Mouse (Mus musculus) T-cell, adult 2 months (primary cell): Measurements from ENCODE around the gene Slc6a5.
A peak's percentile ranks its signal among the peaks of the same experiment; 100 is the strongest.
"Not testable (repeated sequence)": the region's sequence is repeated elsewhere in the genome, so short reads cannot be mapped to it uniquely, and the experiment has no call there.

Experiments
- DNase-seq: peaks from one replicate; pipeline ENCODE4 v3.0.0; 2022; ENCODE audit warnings: low spot score

Gene Slc6a5

GRCm38 (mm10) chr7:49913728-49914328, 3.9 kb downstream of the Slc6a5 start:
- no peak for DNase-seq

GRCm38 (mm10) chr7:49914946-49915345, 5.0 kb downstream of the Slc6a5 start:
- no peak for DNase-seq

GRCm38 (mm10) chr7:49915471-49915870, 5.5 kb downstream of the Slc6a5 start:
- DNase-seq = no peak

GRCm38 (mm10) chr7:49919494-49919893, 9.5 kb downstream of the Slc6a5 start:
- DNase-seq = no peak

- DNase-seq = no peak
These were observed 10.8 kb downstream of the Slc6a5 start for GRCm38 (mm10) chr7:49920751-49921150.

GRCm38 (mm10) chr7:49922928-49923327, 13.0 kb downstream of the Slc6a5 start:
- DNase-seq = no peak

GRCm38 (mm10) chr7:49923376-49923775, 13.4 kb downstream of the Slc6a5 start:
- peak; percentile 51 for DNase-seq

GRCm38 (mm10) chr7:49928571-49928970, 18.6 kb downstream of the Slc6a5 start:
- no peak for DNase-seq

- no peak for DNase-seq
These were observed 20.1 kb downstream of the Slc6a5 start for GRCm38 (mm10) chr7:49929999-49930398.

- DNase-seq = not testable (repeated sequence)
These were observed 23.6 kb downstream of the Slc6a5 start for GRCm38 (mm10) chr7:49933386-49934115.

GRCm38 (mm10) chr7:49936821-49937220, 26.9 kb downstream of the Slc6a5 start:
- DNase-seq = no peak

- no peak for DNase-seq
These were observed 32.1 kb downstream of the Slc6a5 start for GRCm38 (mm10) chr7:49942023-49942422.

GRCm38 (mm10) chr7:49942490-49942889, 32.5 kb downstream of the Slc6a5 start:
- no peak for DNase-seq

GRCm38 (mm10) chr7:49946691-49947090, 36.7 kb downstream of the Slc6a5 start:
- no peak for DNase-seq

- DNase-seq = no peak
These were observed 43.7 kb downstream of the Slc6a5 start for GRCm38 (mm10) chr7:49953546-49954181.

- no peak for DNase-seq
These were observed 44.9 kb downstream of the Slc6a5 start for GRCm38 (mm10) chr7:49954834-49955233.

- no peak for DNase-seq
These were observed 47.2 kb downstream of the Slc6a5 start for GRCm38 (mm10) chr7:49957142-49957541.

- DNase-seq = no peak
These were observed 53.8 kb downstream of the Slc6a5 start for GRCm38 (mm10) chr7:49963764-49964163.

- DNase-seq = no peak
These were observed 59.6 kb downstream of the Slc6a5 start for GRCm38 (mm10) chr7:49969516-49969915.

- DNase-seq = no peak
These were observed 65.0 kb downstream of the Slc6a5 start, which contains the start of gene Nell1 for GRCm38 (mm10) chr7:49974841-49975440. TSS of gene Nell1 (plus strand) at chr7:49974864.

GRCm38 (mm10) chr7:49975441-49976121, 65.6 kb downstream of the Slc6a5 start:
- no peak for DNase-seq
